Mouse (Mus musculus): Measurements from ENCODE around the gene Rabep1.
A peak's percentile ranks its signal among the peaks of the same experiment; 100 is the strongest.
"Not testable (repeated sequence)": the region's sequence is repeated elsewhere in the genome, so short reads cannot be mapped to it uniquely, and the experiment has no call there.

Rabep1 gene

GRCm38 (mm10) chr11:70891616-70892015 is 47.0 kb downstream of the Rabep1 start:
- no peak for ATAC-seq (ENCODE audit: low TSS enrichment)

GRCm38 (mm10) chr11:70897680-70898079 is 53.1 kb downstream of the Rabep1 start:
- ATAC-seq (ENCODE audit: low TSS enrichment), result no peak

DNA sequence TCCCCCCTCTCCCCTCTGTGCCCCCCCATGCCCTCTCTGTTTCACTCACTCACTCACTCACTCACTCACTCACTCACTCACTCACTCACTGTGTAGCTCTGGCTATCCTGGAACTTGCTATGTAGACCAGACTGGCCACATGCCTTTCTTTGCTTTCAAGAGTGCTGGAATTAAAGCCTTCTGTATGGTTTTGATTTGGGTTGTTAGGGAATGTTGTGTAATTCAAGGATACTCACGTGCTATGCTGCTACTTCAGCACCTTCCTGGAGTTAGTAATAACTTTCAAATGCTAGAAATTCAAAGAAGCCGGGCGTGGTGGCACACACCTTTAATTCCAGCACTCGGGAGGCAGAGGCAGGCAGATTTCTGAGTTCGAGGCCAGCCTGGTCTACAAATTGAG is 53.6 kb downstream of the Rabep1 start:
- ATAC-seq (ENCODE audit: low TSS enrichment), result not testable (repeated sequence)

DNA sequence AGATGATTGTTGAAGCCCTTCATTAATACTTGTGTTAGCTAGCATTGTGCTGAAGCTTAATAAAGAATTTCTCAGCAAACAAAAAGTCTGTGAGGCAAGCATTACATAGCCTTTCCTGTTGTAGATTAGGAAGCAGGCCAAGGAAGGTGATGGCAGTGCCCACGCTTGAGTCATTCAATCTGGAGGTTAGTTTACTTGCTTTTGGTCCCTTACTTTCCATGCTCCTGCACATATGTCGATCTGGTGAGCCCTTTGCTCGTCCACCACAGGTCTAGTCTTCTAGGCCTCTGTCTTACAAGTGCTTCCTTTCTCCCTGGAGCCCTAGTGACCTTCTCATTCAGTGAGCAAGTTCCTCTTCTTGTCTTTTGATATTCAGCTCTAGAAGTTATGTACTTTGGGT is 62.1 kb downstream of the Rabep1 start:
- peak; percentile 67; the same call in 1 of the 2 replicates for ATAC-seq (ENCODE audit: low TSS enrichment)

DNA sequence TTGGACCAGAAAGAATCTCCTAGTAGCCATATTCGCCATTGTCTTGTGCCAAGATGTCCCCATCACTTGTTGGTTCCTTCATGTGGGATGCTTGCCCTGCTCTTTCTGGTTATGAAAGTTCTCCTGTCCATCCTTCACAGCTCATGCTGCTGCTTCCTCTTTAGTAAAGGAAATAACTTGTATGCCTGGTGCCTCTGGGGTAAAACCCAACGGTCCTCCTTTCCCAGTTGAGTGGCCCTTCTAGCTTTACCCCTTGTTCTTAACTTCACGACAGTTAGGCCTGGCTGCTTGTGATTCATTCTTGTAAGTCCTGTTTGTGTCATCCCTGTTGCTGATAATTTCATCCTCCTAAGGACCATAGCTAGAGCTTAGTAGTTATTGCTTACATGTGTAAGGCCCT is 66.7 kb downstream of the Rabep1 start:
- no peak for ATAC-seq (ENCODE audit: low TSS enrichment)

- no peak for ATAC-seq (ENCODE audit: low TSS enrichment)
Measured at GRCm38 (mm10) chr11:70911920-70912319, 67.3 kb downstream of the Rabep1 start.

DNA sequence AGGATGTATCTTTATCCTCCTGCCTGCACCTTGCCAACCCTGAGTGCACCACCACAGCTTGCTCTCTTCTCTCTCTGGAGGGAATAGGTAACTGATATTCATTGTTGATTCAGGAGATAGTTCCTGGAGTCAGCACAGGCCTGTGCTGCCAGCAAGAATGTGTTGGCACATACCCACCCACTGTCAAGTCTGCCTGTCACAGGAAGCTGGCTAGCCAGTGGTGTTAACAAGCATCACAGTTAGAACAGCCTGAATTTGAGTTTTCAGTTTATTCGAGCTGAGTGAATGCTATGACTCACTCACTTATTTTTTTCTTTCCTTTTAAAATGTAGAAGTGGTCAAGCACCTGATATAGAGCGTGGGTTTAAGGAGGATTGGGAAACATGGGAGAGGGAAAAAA is 73.3 kb downstream of the Rabep1 start:
- peak; percentile 97 for ATAC-seq (ENCODE audit: low TSS enrichment)

DNA sequence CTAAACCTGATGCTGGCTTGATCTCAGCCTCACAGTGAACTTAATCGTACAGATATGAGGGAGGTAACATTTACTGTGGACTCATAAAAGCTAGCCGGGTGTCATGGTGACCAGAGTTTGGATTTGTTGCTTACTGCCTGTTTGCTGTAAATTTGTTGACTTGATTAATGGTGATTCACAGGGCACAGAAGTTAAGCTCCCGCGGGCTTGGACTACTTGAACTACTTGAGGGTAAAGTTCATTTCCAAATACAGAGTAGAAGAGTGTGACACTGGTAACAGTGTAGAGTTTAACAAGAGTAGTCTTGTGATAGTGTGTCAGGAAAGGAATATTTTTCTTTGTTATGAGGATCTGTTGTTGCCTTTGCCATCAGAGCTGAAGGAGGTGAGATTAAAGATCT is 74.9 kb downstream of the Rabep1 start:
- no peak for ATAC-seq (ENCODE audit: low TSS enrichment)

- ATAC-seq (ENCODE audit: low TSS enrichment), result no peak
Measured at GRCm38 (mm10) chr11:70931461-70931860, 86.9 kb downstream of the Rabep1 start.

GRCm38 (mm10) chr11:70935316-70935715 is 90.7 kb downstream of the Rabep1 start:
- no peak for ATAC-seq (ENCODE audit: low TSS enrichment)

DNA sequence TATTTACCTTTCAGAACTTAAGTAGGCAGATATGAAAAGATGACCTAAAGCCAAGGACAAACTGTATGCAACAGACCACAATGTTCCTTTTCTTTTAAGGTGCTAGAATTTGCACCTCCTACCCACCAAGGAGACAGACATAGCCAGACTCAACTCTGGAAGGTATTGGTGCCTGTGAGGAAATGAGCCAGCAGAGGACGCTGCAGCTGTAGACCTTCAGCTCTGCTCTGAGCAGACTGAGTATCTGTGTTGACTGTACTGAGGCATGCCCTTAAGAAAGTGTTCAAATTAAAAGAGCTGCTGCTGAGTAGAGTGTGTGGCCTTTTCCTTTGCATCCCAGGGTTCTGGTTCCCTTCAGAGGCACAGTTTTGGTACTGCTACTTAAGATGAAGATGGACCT is 98.0 kb downstream of the Rabep1 start:
- peak; percentile 53; the same call in 1 of the 2 replicates for ATAC-seq (ENCODE audit: low TSS enrichment)

GRCm38 (mm10) chr11:70943651-70944050 is 99.1 kb downstream of the Rabep1 start:
- no peak for ATAC-seq (ENCODE audit: low TSS enrichment)

- ATAC-seq (ENCODE audit: low TSS enrichment), result peak; percentile 53; the same call in 1 of the 2 replicates
Measured at GRCm38 (mm10) chr11:70944935-70945817, 100.6 kb downstream of the Rabep1 start.

DNA sequence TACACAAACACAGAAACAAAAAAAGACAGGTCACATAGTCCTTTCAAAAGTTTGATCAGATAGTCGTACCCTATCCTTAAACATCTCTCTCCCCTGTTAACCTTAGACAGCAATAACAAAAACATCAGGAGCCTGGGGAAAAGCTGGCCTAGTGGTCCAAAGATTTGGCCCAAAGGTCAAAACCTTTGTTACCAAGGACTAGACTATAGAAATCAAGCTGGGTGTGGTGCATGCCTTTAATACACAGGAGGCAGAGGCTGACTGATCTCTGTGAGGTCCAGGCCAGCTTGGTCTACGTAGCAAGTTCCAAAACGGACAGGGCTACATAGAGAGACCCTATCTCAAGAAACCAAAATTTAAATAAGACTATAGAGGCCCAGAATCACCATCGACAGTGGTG is 110.1 kb downstream of the Rabep1 start:
- ATAC-seq (ENCODE audit: low TSS enrichment), result no peak

DNA sequence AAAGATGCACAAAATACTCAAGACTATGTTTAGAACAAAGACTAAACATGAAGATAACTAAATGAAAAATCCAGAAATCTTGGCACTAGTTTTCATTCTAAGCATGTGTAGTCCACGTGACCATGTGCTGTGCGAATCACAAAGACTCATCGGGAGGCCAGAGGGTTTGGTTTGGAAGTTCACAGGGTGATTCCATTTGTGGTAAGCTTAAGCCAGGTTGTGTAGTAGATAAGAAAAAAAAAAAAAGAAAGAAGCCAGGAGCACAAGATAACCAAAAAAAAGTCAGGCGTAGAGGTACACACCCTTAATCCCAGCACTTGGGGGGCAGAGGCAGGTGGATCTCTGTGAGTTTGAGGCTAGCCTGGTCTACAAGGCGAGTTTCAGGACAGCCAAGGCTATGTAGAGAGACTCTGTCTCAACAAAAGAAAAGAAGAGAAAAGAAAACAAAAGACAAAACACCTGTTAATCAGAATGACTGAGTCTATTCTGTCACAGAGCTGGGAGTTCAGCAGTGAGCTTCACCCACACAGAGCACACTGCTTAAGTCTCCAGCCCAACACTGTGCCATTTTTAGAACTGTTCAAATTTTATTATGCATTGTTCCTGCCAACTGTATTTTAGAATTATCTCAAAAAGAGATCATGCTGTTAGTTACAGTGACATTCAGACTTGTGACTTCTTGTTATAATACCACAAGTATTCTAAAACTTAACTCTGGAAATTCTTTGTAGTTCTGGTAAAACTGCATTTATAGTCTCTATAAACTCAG is 116.4 kb downstream of the Rabep1 start:
- peak; percentile 94 for ATAC-seq (ENCODE audit: low TSS enrichment)

DNA sequence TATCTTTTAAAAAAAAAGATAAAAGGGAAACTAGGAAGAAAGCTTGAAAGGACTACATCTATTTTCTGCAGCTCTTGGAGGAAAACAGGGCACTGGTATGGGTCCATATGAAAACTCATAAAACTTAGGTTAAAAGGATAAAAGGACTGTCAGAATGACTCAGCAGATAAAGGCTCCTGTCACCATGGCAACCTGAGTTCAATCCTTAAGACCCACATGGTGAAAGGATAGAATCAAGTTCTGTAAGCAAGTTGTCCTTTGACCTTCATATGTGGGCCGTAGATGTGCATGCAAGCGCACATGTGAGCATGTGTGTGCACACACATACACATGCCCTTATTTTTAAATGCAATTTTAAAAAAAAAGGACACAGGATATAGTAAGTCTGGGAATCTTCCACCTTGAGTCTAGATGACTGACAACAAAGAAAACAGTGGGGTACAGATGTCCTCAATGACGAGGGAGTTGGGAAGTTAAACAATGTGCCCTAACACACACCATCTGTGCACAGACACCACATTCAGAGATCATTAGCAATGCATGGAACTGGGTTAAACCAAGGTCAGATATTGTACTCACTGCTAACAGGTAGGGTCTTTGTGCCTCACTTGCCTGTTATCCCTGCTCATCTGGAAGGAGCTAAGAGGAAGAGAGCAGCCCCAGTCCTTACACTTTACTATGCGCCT is 119.8 kb downstream of the Rabep1 start:
- no peak for ATAC-seq (ENCODE audit: low TSS enrichment)

- peak; percentile 22; the same call in 1 of the 2 replicates for ATAC-seq (ENCODE audit: low TSS enrichment)
Measured at GRCm38 (mm10) chr11:70969271-70969794, 124.8 kb downstream of the Rabep1 start.

DNA sequence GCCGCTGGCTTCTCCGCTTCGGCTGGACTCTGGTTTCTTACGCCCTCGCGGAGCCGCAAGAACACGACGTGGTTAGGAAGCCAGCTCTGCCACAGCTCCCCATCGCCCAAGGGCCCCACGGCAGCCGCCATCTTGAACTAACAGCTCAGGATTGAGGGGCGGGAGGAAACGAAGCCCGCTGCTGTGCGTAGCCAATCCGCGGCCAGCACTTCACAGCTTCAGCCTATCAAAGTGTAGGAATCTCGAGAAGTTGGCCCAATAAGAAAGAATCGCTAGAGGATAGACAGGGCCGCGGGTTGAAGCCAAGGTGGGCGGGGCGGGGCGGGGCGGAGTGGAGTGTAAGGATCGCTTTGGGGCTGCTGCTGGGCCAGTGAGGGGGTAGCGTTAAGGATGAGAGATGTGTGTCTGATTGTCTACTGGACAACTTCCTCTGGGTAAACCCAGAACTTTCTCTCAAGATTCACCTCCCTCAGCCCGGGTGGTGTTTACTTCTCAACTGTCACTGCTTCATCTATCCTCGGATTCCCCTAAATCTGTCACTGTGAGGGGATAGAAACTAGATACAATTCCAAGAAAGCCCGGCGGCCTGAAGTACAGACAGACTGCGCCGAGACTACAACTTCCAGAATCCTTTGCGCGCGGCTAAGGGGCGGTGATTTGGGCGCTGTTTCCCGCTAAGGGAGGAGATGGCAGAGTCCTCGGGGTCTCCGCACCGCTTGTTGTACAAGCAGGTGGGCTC is 125.4 kb downstream of the Rabep1 start, which contains the start of the genes Nup88 and Rpain:
Gene Nup88, minus strand, starts transcription at position 153 of the 739 bp plus-strand sequence.
Gene Rpain, plus strand, starts transcription at position 393 of the 739 bp plus-strand sequence.
- ATAC-seq (ENCODE audit: low TSS enrichment), result peak; percentile 93

GRCm38 (mm10) chr11:70970560-70971540 is 126.3 kb downstream of the Rabep1 start:
- ATAC-seq (ENCODE audit: low TSS enrichment), result peak; percentile 33; the same call in 1 of the 2 replicates

GRCm38 (mm10) chr11:70972586-70972985 is 128.0 kb downstream of the Rabep1 start:
- no peak for ATAC-seq (ENCODE audit: low TSS enrichment)
